Mouse (Mus musculus) liver, adult 2 months (tissue): ENCODE measurements around the gene Pla2g4e.

Experiments
- CTCF ChIP-seq: fragments of 200-500 bp; IDR thresholded peaks from 2 replicates; pipeline ENCODE4 v1.5.1; 2011; ENCODE audit warnings: low read depth, low read length, control low read depth
- POLR2A ChIP-seq: fragments of 200-500 bp; IDR thresholded peaks from 2 replicates; pipeline ENCODE4 v1.6.1; 2011; ENCODE audit warnings: low read length, control low read depth; ENCODE audit not compliant: insufficient read depth; ENCODE audit errors: extremely low read depth

DNA sequence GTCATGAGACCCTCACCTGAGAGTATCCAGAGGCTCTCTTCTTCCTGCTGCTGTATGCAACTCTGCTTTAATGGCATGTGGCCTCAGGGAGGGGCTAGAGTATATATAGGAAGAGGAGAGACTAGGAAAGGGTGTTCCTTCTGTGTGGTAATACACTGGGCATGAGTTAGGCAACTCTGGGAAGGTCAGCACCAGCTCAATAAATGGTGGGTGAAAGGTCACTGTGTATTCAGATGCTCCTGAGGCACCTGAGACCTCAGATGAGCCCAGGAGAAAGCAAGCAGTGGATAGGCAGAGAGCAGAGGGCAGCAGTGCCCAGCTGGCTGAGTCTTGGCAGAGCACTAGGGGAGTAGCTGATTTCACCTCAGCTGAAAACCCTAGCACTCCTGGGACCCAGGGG, 39.6 kb upstream of the Pla2g4e start:
- TF ChIP-seq CTCF (no peak), POLR2A (no peak)
